Mouse (Mus musculus): ENCODE data around the gene Exog. TPM values are rescaled to one million over a fixed set of nuclear protein-coding genes. Genes with fewer than 3 reads are reported as not detected.

The Exog gene
- polyA plus RNA-seq, 1 experiment from 2014 or later = 46.3 TPM

- Histone ChIP-seq H3K9ac (0 out of 2 replicates have a peak overlapping the region, but pooled peaks have one; percentile 30), H3K36me3 (ENCODE audit: poor library complexity, severe bottlenecking) (peaks cover 36% of the 10 kb centered on the region), H3K4me3 (no peak overlapping the region), H3K27me3 (no peaks in the 10 kb centered on the region), H3K9me3 (replicated peaks) (no peaks in the 10 kb centered on the region), H3K4me2 (no peak overlapping the region), H3K27ac (peak overlapping the region; percentile 19), H3K4me1 (peaks cover 39% of the 10 kb centered on the region)
- peak; percentile 56 for ATAC-seq
- WGBS = 69% methylated on average over 7 of the region's 7 CpGs
Measured at GRCm38 (mm10) chr9:119425217-119425975, 19.3 kb upstream of the Exog start.

- Histone ChIP-seq H3K9me3 (replicated peaks) (no peaks in the 10 kb centered on the region), H3K36me3 (ENCODE audit: poor library complexity, severe bottlenecking) (peaks cover 40% of the 10 kb centered on the region), H3K4me2 (no peak overlapping the region), H3K9ac (no peak overlapping the region), H3K4me3 (no peak overlapping the region), H3K27me3 (no peaks in the 10 kb centered on the region), H3K4me1 (peaks cover 34% of the 10 kb centered on the region), H3K27ac (no peak overlapping the region)
- no peak for ATAC-seq
- 91% methylated on average over 13 of the region's 13 CpGs for WGBS
Measured at GRCm38 (mm10) chr9:119425976-119426415, 18.7 kb upstream of the Exog start.

GRCm38 (mm10) chr9:119426483-119426882 lies 18.3 kb upstream of the Exog start:
- no peaks in the 10 kb centered on the region for H3K9me3 ChIP-seq (replicated peaks)
- H3K27ac ChIP-seq = no peak overlapping the region
- H3K36me3 ChIP-seq (ENCODE audit: poor library complexity, severe bottlenecking) = peaks cover 45% of the 10 kb centered on the region
- 82% methylated on average over 7 of the region's 7 CpGs for WGBS
- no peak overlapping the region for H3K4me3 ChIP-seq
- H3K4me2 ChIP-seq = no peak overlapping the region
- no peak for ATAC-seq
- no peaks in the 10 kb centered on the region for H3K27me3 ChIP-seq
- no peak overlapping the region for H3K9ac ChIP-seq
- H3K4me1 ChIP-seq = peaks cover 34% of the 10 kb centered on the region

- no peak overlapping the region for H3K27ac ChIP-seq
- H3K4me3 ChIP-seq = no peak overlapping the region
- no peaks in the 10 kb centered on the region for H3K27me3 ChIP-seq
- H3K9ac ChIP-seq = no peak overlapping the region
- H3K9me3 ChIP-seq (replicated peaks) = no peaks in the 10 kb centered on the region
- H3K4me2 ChIP-seq = no peak overlapping the region
- 54% methylated on average over 6 of the region's 7 CpGs for WGBS
- ATAC-seq = peak; percentile 71
- peaks cover 13% of the 10 kb centered on the region for H3K4me1 ChIP-seq
- H3K36me3 ChIP-seq (ENCODE audit: poor library complexity, severe bottlenecking) = peaks cover 78% of the 10 kb centered on the region
Measured at GRCm38 (mm10) chr9:119430311-119430710, 14.4 kb upstream of the Exog start.

- Histone ChIP-seq H3K4me3 (no peak overlapping the region), H3K27ac (no peak overlapping the region), H3K4me1 (no peaks in the 10 kb centered on the region), H3K9ac (no peak overlapping the region), H3K27me3 (no peaks in the 10 kb centered on the region), H3K4me2 (no peak overlapping the region), H3K9me3 (replicated peaks) (no peaks in the 10 kb centered on the region), H3K36me3 (ENCODE audit: poor library complexity, severe bottlenecking) (peaks cover 94% of the 10 kb centered on the region)
- ATAC-seq = no peak
- 90% methylated on average over 2 of the region's 2 CpGs for WGBS
Measured at GRCm38 (mm10) chr9:119435855-119436254, 8.9 kb upstream of the Exog start.

GRCm38 (mm10) chr9:119438065-119438464 lies 6.7 kb upstream of the Exog start:
- H3K4me2 ChIP-seq = no peak overlapping the region
- 89% methylated on average over 12 of the region's 12 CpGs for WGBS
- no peaks in the 10 kb centered on the region for H3K27me3 ChIP-seq
- no peak overlapping the region for H3K27ac ChIP-seq
- no peak overlapping the region for H3K9ac ChIP-seq
- peaks cover 76% of the 10 kb centered on the region for H3K36me3 ChIP-seq (ENCODE audit: poor library complexity, severe bottlenecking)
- no peaks in the 10 kb centered on the region for H3K9me3 ChIP-seq (replicated peaks)
- H3K4me1 ChIP-seq = no peaks in the 10 kb centered on the region
- ATAC-seq = no peak
- no peak overlapping the region for H3K4me3 ChIP-seq

GRCm38 (mm10) chr9:119438498-119439000 lies 6.2 kb upstream of the Exog start:
- WGBS = 93% methylated on average over 9 of the region's 9 CpGs
- Histone ChIP-seq H3K36me3 (ENCODE audit: poor library complexity, severe bottlenecking) (peaks cover 71% of the 10 kb centered on the region), H3K27me3 (no peaks in the 10 kb centered on the region), H3K4me1 (no peaks in the 10 kb centered on the region), H3K9ac (no peak overlapping the region), H3K4me2 (no peak overlapping the region), H3K27ac (no peak overlapping the region), H3K4me3 (no peak overlapping the region), H3K9me3 (replicated peaks) (no peaks in the 10 kb centered on the region)
- ATAC-seq = no peak

- Histone ChIP-seq H3K36me3 (ENCODE audit: poor library complexity, severe bottlenecking) (peaks cover 45% of the 10 kb centered on the region), H3K4me1 (peaks cover 14% of the 10 kb centered on the region), H3K4me3 (peak overlapping the region; percentile 88), H3K9ac (peak overlapping the region; percentile 96), H3K27ac (no peak overlapping the region), H3K4me2 (peak overlapping the region; percentile 79), H3K9me3 (replicated peaks) (no peaks in the 10 kb centered on the region), H3K27me3 (no peaks in the 10 kb centered on the region)
- WGBS = 40% methylated on average over 6 of the region's 6 CpGs
- ATAC-seq = no peak
Measured at GRCm38 (mm10) chr9:119445737-119446136, 994 bp downstream of the Exog start.

GRCm38 (mm10) chr9:119455967-119456366 lies 11.2 kb downstream of the Exog start:
- Histone ChIP-seq H3K4me2 (no peak overlapping the region), H3K9me3 (replicated peaks) (no peaks in the 10 kb centered on the region), H3K4me1 (0 out of 2 replicates have a peak, but pooled peaks cover 3% of the 10 kb centered on the region), H3K36me3 (ENCODE audit: poor library complexity, severe bottlenecking) (peaks cover 68% of the 10 kb centered on the region), H3K4me3 (no peak overlapping the region), H3K27ac (no peak overlapping the region), H3K27me3 (no peaks in the 10 kb centered on the region), H3K9ac (no peak overlapping the region)
- WGBS = 89% methylated on average over 14 of the region's 14 CpGs
- ATAC-seq = no peak

GRCm38 (mm10) chr9:119457122-119457521 lies 12.4 kb downstream of the Exog start:
- no peaks in the 10 kb centered on the region for H3K27me3 ChIP-seq
- H3K4me3 ChIP-seq = no peak overlapping the region
- no peak overlapping the region for H3K4me2 ChIP-seq
- no peak overlapping the region for H3K27ac ChIP-seq
- 92% methylated on average over 14 of the region's 14 CpGs for WGBS
- 0 out of 2 replicates have a peak, but pooled peaks cover 3% of the 10 kb centered on the region for H3K4me1 ChIP-seq
- no peak overlapping the region for H3K9ac ChIP-seq
- peaks cover 61% of the 10 kb centered on the region for H3K36me3 ChIP-seq (ENCODE audit: poor library complexity, severe bottlenecking)
- no peaks in the 10 kb centered on the region for H3K9me3 ChIP-seq (replicated peaks)
- no peak for ATAC-seq

GRCm38 (mm10) chr9:119460410-119460809 lies 15.7 kb downstream of the Exog start:
- Histone ChIP-seq H3K4me1 (0 out of 2 replicates have a peak, but pooled peaks cover 3% of the 10 kb centered on the region), H3K9me3 (replicated peaks) (no peaks in the 10 kb centered on the region), H3K9ac (no peak overlapping the region), H3K27ac (no peak overlapping the region), H3K27me3 (no peaks in the 10 kb centered on the region), H3K4me3 (no peak overlapping the region), H3K36me3 (ENCODE audit: poor library complexity, severe bottlenecking) (peaks cover 69% of the 10 kb centered on the region), H3K4me2 (no peak overlapping the region)
- WGBS = 48% methylated on average over 8 of the region's 8 CpGs
- ATAC-seq = 0 out of 2 replicates have a peak, but pooled peaks have one; percentile 57

- Histone ChIP-seq H3K9ac (no peak overlapping the region), H3K4me1 (0 out of 2 replicates have a peak, but pooled peaks cover 3% of the 10 kb centered on the region), H3K4me2 (no peak overlapping the region), H3K9me3 (replicated peaks) (no peaks in the 10 kb centered on the region), H3K27me3 (no peaks in the 10 kb centered on the region), H3K36me3 (ENCODE audit: poor library complexity, severe bottlenecking) (peaks cover 83% of the 10 kb centered on the region), H3K27ac (no peak overlapping the region), H3K4me3 (no peak overlapping the region)
- WGBS = 93% methylated on average over 6 of the region's 6 CpGs
- no peak for ATAC-seq
Measured at GRCm38 (mm10) chr9:119465056-119465455, 20.3 kb downstream of the Exog start.

Data from forebrain, embryonic 13.5 days (tissue).